Mouse (Mus musculus): ENCODE data around the gene Scnn1b. TPM values are rescaled to one million over a fixed set of nuclear protein-coding genes. Genes with fewer than 3 reads are reported as not detected.

Scnn1b gene
- polyA plus RNA-seq, 1 experiment from 2014 or later: 0.26 TPM

GRCm38 (mm10) chr7:121927882-121928281 is 63.0 kb downstream of the Scnn1b start:
- peaks cover 63% of the 10 kb centered on the region for H3K36me3 ChIP-seq

GRCm38 (mm10) chr7:121931246-121931645 is 66.4 kb downstream of the Scnn1b start:
- Histone ChIP-seq H3K4me1 (peaks cover under 1% of the 10 kb centered on the region; the same call in 1 of the 2 replicates), H3K27me3 (no peaks in the 10 kb centered on the region), H3K27ac (no peak overlapping the region), H3K36me3 (peaks cover 57% of the 10 kb centered on the region), H3K9me3 (no peaks in the 10 kb centered on the region), H3K4me3 (no peak overlapping the region), H3K9ac (no peak overlapping the region), H3K4me2 (no peak overlapping the region)
- no peak for ATAC-seq (ENCODE audit: insufficient number of reproducible peaks, low FRiP score, low TSS enrichment, low read depth)
- WGBS: 60% methylated on average over 7 of the region's 7 CpGs

More at GRCm38 (mm10) chr7:121927882-121928281, 63.0 kb downstream of the Scnn1b start:
- ATAC-seq (ENCODE audit: insufficient number of reproducible peaks, low FRiP score, low TSS enrichment, low read depth): no peak
- no peaks in the 10 kb centered on the region for H3K9me3 ChIP-seq
- no peak overlapping the region for H3K4me3 ChIP-seq
- no peak overlapping the region for H3K4me2 ChIP-seq
- no peaks in the 10 kb centered on the region for H3K4me1 ChIP-seq
- H3K27ac ChIP-seq: no peak overlapping the region
- 90% methylated on average over 2 of the region's 2 CpGs for WGBS
- no peak overlapping the region for H3K9ac ChIP-seq
- H3K27me3 ChIP-seq: no peaks in the 10 kb centered on the region

GRCm38 (mm10) chr7:121933675-121934074 is 68.8 kb downstream of the Scnn1b start:
- Histone ChIP-seq H3K27ac (no peak overlapping the region), H3K4me2 (no peak overlapping the region), H3K9ac (no peak overlapping the region), H3K4me1 (peaks cover 3% of the 10 kb centered on the region; the same call in 1 of the 2 replicates), H3K27me3 (no peaks in the 10 kb centered on the region), H3K9me3 (no peaks in the 10 kb centered on the region), H3K36me3 (peaks cover 42% of the 10 kb centered on the region), H3K4me3 (no peak overlapping the region)
- ATAC-seq (ENCODE audit: insufficient number of reproducible peaks, low FRiP score, low TSS enrichment, low read depth): no peak
- WGBS: 74% methylated on average over 6 of the region's 6 CpGs

DNA sequence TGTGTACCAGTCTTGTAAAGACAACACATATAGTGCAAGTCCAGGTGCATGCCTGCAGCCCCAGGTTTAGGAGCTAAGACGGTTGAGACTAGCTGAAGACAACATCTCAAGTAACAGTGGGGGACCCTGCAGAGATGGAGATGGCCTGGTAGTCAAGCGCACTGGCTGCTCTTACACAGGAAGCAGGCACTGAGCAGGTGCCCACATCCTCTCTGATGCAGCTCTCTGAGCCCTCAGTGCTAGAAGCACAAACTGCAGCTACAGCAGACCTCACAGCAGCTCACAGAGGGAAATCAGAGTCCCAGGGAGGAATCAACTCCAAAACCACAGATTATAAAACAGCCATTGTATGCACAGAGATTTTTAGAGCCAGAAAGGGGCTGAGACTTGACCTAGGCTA is 69.5 kb downstream of the Scnn1b start:
- Histone ChIP-seq H3K36me3 (peaks cover 36% of the 10 kb centered on the region), H3K4me1 (peaks cover 3% of the 10 kb centered on the region; the same call in 1 of the 2 replicates), H3K27me3 (no peaks in the 10 kb centered on the region), H3K27ac (no peak overlapping the region), H3K9ac (no peak overlapping the region), H3K4me3 (no peak overlapping the region), H3K4me2 (no peak overlapping the region), H3K9me3 (no peaks in the 10 kb centered on the region)
- 78% methylated on average over 2 of the region's 2 CpGs for WGBS
- ATAC-seq (ENCODE audit: insufficient number of reproducible peaks, low FRiP score, low TSS enrichment, low read depth): no peak

DNA sequence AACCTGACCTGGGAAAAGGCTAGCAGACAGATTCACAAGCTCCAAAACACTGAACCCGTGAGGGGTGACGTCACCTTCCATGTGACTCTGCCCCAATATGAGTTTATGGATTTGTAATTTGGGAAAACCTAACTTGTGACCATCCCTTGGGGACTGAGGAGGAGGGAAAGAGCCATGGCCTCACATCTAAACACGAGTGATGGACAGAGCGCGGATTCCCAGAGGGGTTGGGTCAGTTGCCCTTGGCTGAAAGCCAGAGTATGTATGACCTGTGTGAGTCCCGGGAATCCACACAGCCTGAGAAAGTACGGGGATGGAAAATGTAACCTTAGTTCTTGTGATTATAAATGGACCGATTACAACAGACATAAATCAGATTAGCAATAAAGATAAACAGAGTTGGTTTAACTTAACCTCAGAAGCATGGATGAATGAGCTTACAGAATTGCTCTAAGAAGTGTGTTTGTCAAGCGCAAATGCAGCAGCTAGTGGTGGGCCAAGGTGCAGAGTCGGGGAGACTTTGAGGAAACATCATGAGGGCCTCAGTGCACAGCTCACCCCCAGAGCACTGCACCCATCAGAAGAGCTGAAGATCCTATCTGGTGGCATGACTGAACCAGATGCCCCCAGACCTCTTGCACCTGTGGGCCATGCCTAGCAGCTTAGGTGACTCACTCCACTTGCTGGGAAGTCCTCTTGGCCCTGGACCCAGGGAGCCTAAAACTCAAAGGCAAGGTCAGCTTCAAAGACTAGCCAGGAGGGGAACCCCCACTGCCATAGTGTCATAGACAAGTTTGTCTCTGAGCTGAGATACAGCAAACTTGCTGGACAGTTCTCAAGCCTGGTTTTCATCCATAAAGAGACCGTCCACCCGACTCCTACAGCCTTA is 71.3 kb downstream of the Scnn1b start:
- Histone ChIP-seq H3K4me3 (no peak overlapping the region), H3K27me3 (no peaks in the 10 kb centered on the region), H3K4me2 (no peak overlapping the region), H3K36me3 (peaks cover 30% of the 10 kb centered on the region), H3K9me3 (no peaks in the 10 kb centered on the region), H3K9ac (no peak overlapping the region), H3K4me1 (peaks cover 3% of the 10 kb centered on the region; the same call in 1 of the 2 replicates), H3K27ac (no peak overlapping the region)
- no peak for ATAC-seq (ENCODE audit: insufficient number of reproducible peaks, low FRiP score, low TSS enrichment, low read depth)
- 67% methylated on average over 12 of the region's 12 CpGs for WGBS

DNA sequence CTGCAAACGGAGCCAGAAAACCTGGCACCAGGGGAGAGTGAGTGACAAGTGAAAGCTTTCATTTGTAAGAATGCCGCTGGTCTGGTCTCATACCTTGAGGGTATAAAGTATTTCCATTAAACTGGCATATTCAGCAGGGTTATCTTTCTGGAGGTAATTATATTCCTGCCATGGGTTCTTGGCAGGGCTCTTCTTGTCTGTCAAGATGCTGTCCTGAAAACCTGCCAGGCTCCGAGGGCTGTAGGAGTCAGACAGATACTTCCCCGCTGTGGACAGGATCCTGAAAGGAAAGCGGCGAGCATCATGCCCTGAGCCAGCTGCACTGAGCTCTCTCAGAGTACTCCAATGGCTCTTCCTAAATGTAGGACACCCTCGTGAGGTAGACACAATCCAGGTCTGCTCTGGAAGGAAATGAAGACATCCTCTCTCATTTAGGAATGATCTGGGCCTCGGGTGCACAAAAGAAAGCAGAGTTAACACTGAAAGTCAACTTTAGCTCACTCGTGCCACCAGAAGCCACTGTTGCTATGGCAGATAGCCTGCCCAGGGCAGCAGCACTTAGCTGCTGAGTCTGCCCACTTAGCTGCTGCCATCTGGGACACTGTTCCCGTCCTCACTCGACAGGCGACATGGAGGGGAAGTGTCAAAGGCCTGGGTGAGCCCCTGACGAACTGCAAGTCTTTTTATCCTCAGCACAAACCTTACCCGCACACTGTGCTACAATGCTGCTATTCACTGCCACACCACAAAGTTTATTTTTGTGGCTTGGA is 72.2 kb downstream of the Scnn1b start:
- no peak for ATAC-seq (ENCODE audit: insufficient number of reproducible peaks, low FRiP score, low TSS enrichment, low read depth)
- Histone ChIP-seq H3K27me3 (no peaks in the 10 kb centered on the region), H3K27ac (no peak overlapping the region), H3K4me2 (no peak overlapping the region), H3K36me3 (peaks cover 36% of the 10 kb centered on the region), H3K9ac (no peak overlapping the region), H3K4me3 (no peak overlapping the region), H3K4me1 (peaks cover 3% of the 10 kb centered on the region; the same call in 1 of the 2 replicates), H3K9me3 (no peaks in the 10 kb centered on the region)
- 71% methylated on average over 14 of the region's 14 CpGs for WGBS

GRCm38 (mm10) chr7:121938124-121938891 is 73.5 kb downstream of the Scnn1b start:
- no peak overlapping the region for H3K4me2 ChIP-seq
- no peaks in the 10 kb centered on the region; the same call in 1 of the 2 replicates for H3K9me3 ChIP-seq
- no peak overlapping the region for H3K4me3 ChIP-seq
- H3K27me3 ChIP-seq: no peaks in the 10 kb centered on the region
- H3K36me3 ChIP-seq: peaks cover 42% of the 10 kb centered on the region
- H3K4me1 ChIP-seq: peaks cover 3% of the 10 kb centered on the region; the same call in 1 of the 2 replicates
- no peak overlapping the region for H3K9ac ChIP-seq
- WGBS: 77% methylated on average over 8 of the region's 8 CpGs
- H3K27ac ChIP-seq: no peak overlapping the region
- ATAC-seq (ENCODE audit: insufficient number of reproducible peaks, low FRiP score, low TSS enrichment, low read depth): no peak

DNA sequence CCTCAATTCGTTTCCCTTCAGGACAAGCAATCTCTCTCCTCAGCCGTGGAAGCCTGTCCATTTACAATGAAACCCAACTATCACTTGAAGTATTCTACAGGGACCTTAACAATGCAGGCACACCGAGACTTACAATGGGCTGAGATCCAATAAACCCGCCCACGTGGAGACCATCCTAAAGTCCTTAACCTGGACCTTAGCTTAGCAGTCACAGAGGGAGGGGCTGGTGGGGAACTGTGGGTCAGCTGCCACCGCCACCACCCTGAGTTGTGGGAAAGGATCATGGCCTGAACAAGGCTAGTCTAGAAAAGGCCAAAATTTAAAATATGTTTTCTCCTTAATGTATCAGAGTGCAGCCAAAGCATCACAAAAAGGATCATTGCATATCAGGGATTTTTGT is 74.4 kb downstream of the Scnn1b start:
- peaks cover 3% of the 10 kb centered on the region; the same call in 1 of the 2 replicates for H3K4me1 ChIP-seq
- no peak for ATAC-seq (ENCODE audit: insufficient number of reproducible peaks, low FRiP score, low TSS enrichment, low read depth)
- WGBS: 65% methylated on average over 6 of the region's 6 CpGs
- no peaks in the 10 kb centered on the region; the same call in 1 of the 2 replicates for H3K9me3 ChIP-seq
- no peak overlapping the region for H3K4me2 ChIP-seq
- no peak overlapping the region for H3K4me3 ChIP-seq
- no peaks in the 10 kb centered on the region for H3K27me3 ChIP-seq
- no peak overlapping the region for H3K27ac ChIP-seq
- H3K36me3 ChIP-seq: peaks cover 46% of the 10 kb centered on the region
- H3K9ac ChIP-seq: no peak overlapping the region

DNA sequence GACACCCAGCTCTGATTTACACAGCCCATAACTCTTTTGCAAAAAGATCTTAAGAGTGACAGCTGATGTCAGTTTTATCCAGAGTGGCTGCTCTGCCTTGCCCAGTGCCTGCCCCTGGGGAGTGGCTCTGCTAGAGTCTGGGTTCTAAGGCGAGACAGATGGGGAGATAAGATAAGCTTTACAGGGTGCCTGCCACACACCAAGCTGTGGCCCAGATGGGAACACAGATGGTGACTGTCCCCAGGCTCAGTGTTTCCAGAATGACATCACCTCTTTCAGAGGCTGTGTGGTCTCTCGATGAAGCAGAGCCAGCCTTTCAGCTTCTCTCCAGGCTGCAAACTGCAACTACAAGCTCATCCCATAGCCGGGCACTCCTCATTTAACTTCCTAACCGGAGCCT is 74.9 kb downstream of the Scnn1b start:
- 28% methylated on average over 4 of the region's 4 CpGs for WGBS

DNA sequence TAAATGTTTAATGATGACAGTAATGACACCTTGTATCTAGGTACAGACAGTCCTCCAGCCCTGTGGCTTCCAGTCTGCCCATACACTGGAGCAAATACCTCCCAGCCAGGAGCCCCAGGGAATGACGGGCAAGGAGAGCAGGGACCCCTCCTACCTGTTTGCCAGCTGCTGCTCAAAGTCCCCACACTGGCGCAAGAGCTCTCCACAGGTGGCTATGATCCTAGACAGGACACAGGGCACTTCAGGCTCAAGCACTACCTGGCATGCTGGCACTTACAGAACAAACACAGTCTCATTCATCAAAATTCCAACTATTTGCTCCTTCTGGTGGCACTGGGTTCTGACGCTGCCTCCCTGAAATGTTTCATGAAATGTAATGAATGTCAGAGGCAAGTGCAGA is 76.2 kb downstream of the Scnn1b start:
- Histone ChIP-seq H3K27ac (no peak overlapping the region), H3K4me1 (peaks cover 3% of the 10 kb centered on the region; the same call in 1 of the 2 replicates), H3K4me2 (no peak overlapping the region), H3K9ac (no peak overlapping the region), H3K4me3 (no peak overlapping the region), H3K9me3 (no peaks in the 10 kb centered on the region; the same call in 1 of the 2 replicates), H3K27me3 (no peaks in the 10 kb centered on the region), H3K36me3 (peaks cover 34% of the 10 kb centered on the region)
- 81% methylated on average over 3 of the region's 3 CpGs for WGBS
- ATAC-seq (ENCODE audit: insufficient number of reproducible peaks, low FRiP score, low TSS enrichment, low read depth): no peak

More for the DNA sequence above, 74.9 kb downstream of the Scnn1b start:
- ATAC-seq (ENCODE audit: insufficient number of reproducible peaks, low FRiP score, low TSS enrichment, low read depth): no peak
- no peaks in the 10 kb centered on the region; the same call in 1 of the 2 replicates for H3K9me3 ChIP-seq
- H3K36me3 ChIP-seq: peaks cover 43% of the 10 kb centered on the region
- H3K9ac ChIP-seq: no peak overlapping the region
- H3K4me2 ChIP-seq: no peak overlapping the region
- no peak overlapping the region for H3K27ac ChIP-seq
- no peaks in the 10 kb centered on the region for H3K27me3 ChIP-seq
- H3K4me1 ChIP-seq: peaks cover 3% of the 10 kb centered on the region; the same call in 1 of the 2 replicates
- H3K4me3 ChIP-seq: no peak overlapping the region

- Histone ChIP-seq H3K27ac (no peak overlapping the region), H3K4me3 (no peak overlapping the region), H3K4me1 (no peaks in the 10 kb centered on the region), H3K27me3 (no peaks in the 10 kb centered on the region), H3K4me2 (no peak overlapping the region), H3K36me3 (peaks cover 34% of the 10 kb centered on the region), H3K9me3 (no peaks in the 10 kb centered on the region; the same call in 1 of the 2 replicates), H3K9ac (no peak overlapping the region)
- ATAC-seq (ENCODE audit: insufficient number of reproducible peaks, low FRiP score, low TSS enrichment, low read depth): no peak
- WGBS: 68% methylated on average over 3 of the region's 3 CpGs
Measured at GRCm38 (mm10) chr7:121941640-121942039, 76.8 kb downstream of the Scnn1b start.

All from limb, embryonic 15.5 days (tissue).